Mouse (Mus musculus) testis, adult 2 months (tissue): Measurements from ENCODE around the gene Rufy3. TPM values are rescaled to one million over a fixed set of nuclear protein-coding genes. Genes with fewer than 3 reads are reported as not detected.

Experiments
- H3K27ac ChIP-seq: fragments of 200-500 bp; 2 replicates; pipeline ENCODE4 v1.5.1; 2012; ENCODE audit warnings: low read depth, low read length; ENCODE audit not compliant: control insufficient read depth, insufficient read depth
- H3K27me3 ChIP-seq: fragments of 200-500 bp; 2 replicates; pipeline ENCODE4 v1.6.1; 2012; ENCODE audit warnings: mild to moderate bottlenecking, low read length, moderate library complexity; ENCODE audit not compliant: control insufficient read depth, insufficient read depth
- H3K36me3 ChIP-seq: fragments of 200-500 bp; 2 replicates; pipeline ENCODE4 v1.6.1; 2012; ENCODE audit warnings: mild to moderate bottlenecking, low read length; ENCODE audit not compliant: control insufficient read depth, insufficient read depth
- H3K4me1 ChIP-seq: fragments of 200-500 bp; 2 replicates; pipeline ENCODE4 v1.6.1; 2012; ENCODE audit warnings: low read length; ENCODE audit not compliant: control insufficient read depth, insufficient read depth
- H3K4me3 ChIP-seq: fragments of 200-500 bp; 2 replicates; pipeline ENCODE4 v1.5.1; 2012; ENCODE audit warnings: low read depth, mild to moderate bottlenecking, low read length, moderate library complexity, mixed read lengths; ENCODE audit not compliant: control insufficient read depth
- CTCF ChIP-seq: fragments of 200-500 bp; IDR thresholded peaks from 2 replicates; pipeline ENCODE4 v1.5.1; 2012; ENCODE audit warnings: low read depth, mild to moderate bottlenecking, inconsistent platforms, low read length, moderate library complexity; ENCODE audit not compliant: control insufficient read depth, insufficient read depth, insufficient replicate concordance
- POLR2A ChIP-seq: fragments of 200-500 bp; IDR thresholded peaks from 2 replicates; pipeline ENCODE4 v1.6.1; 2012; ENCODE audit warnings: low read depth, mild to moderate bottlenecking, inconsistent platforms, low read length, moderate library complexity; ENCODE audit not compliant: control insufficient read depth
- polyA plus RNA-seq: library from polyadenylated mRNA; depleted of rRNA; stranded (reverse); fragments of >200 nt; gene quantifications from 2 replicates; pipeline ENCODE4 v1.2.3, GENCODE M21; 2012

Rufy3 gene
- polyA plus RNA-seq, 1 experiment: 15.8 TPM

DNA sequence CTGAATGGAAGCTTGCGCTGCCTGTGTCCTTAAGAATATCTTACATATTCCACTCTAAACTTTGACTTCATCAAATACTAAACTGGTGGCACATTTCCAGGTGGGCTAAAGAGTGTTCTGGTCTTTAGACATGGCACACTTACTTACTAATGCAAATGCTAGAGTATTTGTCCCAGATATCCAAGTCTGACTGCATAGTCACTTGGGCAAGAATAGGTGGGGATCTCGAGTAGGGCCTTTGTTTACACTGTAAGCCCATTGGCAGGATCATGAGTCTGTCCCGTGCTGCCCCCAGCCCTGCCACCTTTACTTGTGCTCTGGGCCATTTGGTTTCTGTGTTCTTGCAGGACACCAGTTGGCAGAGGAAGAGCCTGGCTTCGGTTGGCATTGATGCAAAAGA is 52.1 kb downstream of the Rufy3 start:
- TF ChIP-seq CTCF (no peak), POLR2A (no peak)

GRCm38 (mm10) chr5:88627545-88627944 is 62.7 kb downstream of the Rufy3 start:
- Histone ChIP-seq H3K36me3 (peaks cover 1% of the 10 kb centered on the region; the same call in 1 of the 2 replicates), H3K27ac (no peak overlapping the region), H3K4me3 (no peak overlapping the region), H3K27me3 (no peaks in the 10 kb centered on the region), H3K4me1 (no peaks in the 10 kb centered on the region)
- TF ChIP-seq CTCF (no peak), POLR2A (no peak)

More for the DNA sequence above, 52.1 kb downstream of the Rufy3 start:
- Histone ChIP-seq H3K4me1 (no peaks in the 10 kb centered on the region), H3K36me3 (0 out of 2 replicates have a peak, but pooled peaks cover 2% of the 10 kb centered on the region), H3K27ac (no peak overlapping the region), H3K4me3 (no peak overlapping the region), H3K27me3 (no peaks in the 10 kb centered on the region)

- Histone ChIP-seq H3K4me3 (no peak overlapping the region), H3K4me1 (no peaks in the 10 kb centered on the region), H3K27me3 (no peaks in the 10 kb centered on the region), H3K36me3 (peaks cover 1% of the 10 kb centered on the region; the same call in 1 of the 2 replicates), H3K27ac (no peak overlapping the region)
- TF ChIP-seq CTCF: no peak
- no peak for TF ChIP-seq POLR2A
Measured at GRCm38 (mm10) chr5:88629125-88629524, 64.3 kb downstream of the Rufy3 start.

DNA sequence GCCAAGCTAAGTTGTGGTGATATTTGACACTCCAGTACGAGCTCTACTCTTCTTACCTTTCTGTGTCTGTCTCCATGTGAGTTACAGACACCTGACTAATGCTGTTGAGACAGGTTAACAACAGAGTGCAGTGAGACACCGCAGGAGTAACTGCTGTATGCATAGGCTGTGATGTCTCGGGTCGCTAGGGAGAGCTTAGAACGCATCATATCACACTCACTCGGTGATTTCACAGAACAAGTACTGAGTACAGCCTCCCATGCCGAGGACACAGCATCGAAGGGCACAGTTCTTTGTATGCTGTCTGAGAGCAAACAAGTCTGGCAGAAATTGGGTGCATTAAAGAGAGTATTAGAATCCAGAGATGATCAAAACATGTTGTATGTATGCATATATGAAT is 65.1 kb downstream of the Rufy3 start:
- H3K4me3 ChIP-seq: no peak overlapping the region
- H3K27me3 ChIP-seq: no peaks in the 10 kb centered on the region
- no peak overlapping the region for H3K27ac ChIP-seq
- no peaks in the 10 kb centered on the region for H3K4me1 ChIP-seq
- TF ChIP-seq CTCF (no peak), POLR2A (no peak)
- H3K36me3 ChIP-seq: peaks cover 1% of the 10 kb centered on the region; the same call in 1 of the 2 replicates

DNA sequence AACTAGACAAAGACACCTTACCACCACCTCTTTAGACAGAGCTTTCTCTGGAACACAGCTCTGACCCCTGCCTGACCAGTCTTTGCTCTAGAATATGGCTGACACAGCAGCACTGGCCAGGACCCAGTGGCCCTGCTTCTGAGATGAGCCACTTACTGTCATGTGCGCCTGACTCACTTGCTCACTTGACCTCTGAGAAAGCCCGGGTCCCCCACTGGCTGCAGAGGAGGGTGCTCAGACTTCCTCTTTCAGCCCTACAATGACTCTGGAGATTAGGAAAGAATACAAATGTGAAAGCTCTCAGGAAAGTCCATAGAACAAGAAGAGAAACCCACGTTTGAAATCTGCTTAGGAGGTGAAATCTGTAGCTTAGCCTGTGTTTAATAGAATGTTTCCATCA is 66.0 kb downstream of the Rufy3 start:
- TF ChIP-seq POLR2A: no peak
- Histone ChIP-seq H3K27me3 (no peaks in the 10 kb centered on the region), H3K4me1 (no peaks in the 10 kb centered on the region), H3K27ac (no peak overlapping the region), H3K36me3 (peaks cover 1% of the 10 kb centered on the region; the same call in 1 of the 2 replicates), H3K4me3 (no peak overlapping the region)

- peaks cover 1% of the 10 kb centered on the region; the same call in 1 of the 2 replicates for H3K36me3 ChIP-seq
- H3K4me1 ChIP-seq: no peaks in the 10 kb centered on the region
- no peak overlapping the region for H3K4me3 ChIP-seq
- TF ChIP-seq CTCF (no peak), POLR2A (no peak)
- no peak overlapping the region; the same call in 1 of the 2 replicates for H3K27ac ChIP-seq
- H3K27me3 ChIP-seq: no peaks in the 10 kb centered on the region
Measured at GRCm38 (mm10) chr5:88631545-88631944, 66.7 kb downstream of the Rufy3 start.

DNA sequence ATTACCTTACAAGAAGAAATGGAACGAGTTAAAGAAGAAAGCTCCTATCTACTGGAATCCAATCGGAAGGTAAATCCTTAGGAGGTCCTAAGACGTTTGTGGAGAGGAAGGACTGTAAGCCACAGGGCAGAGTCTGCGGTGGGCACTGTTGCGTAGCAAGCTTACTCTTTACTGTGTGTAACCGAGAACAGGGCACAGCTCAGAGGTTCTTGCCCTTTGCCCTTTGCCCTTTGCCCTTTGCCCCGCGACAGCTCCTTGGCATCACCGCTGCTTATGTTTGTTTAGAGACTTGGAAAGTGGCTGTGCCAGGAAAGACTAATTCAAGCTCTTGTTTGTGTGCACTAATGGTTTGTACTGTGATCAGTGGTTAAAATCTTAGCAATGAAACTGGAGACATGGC is 67.6 kb downstream of the Rufy3 start:
- Histone ChIP-seq H3K4me1 (no peaks in the 10 kb centered on the region), H3K27me3 (no peaks in the 10 kb centered on the region), H3K36me3 (peaks cover 4% of the 10 kb centered on the region), H3K4me3 (no peak overlapping the region), H3K27ac (no peak overlapping the region)
- TF ChIP-seq CTCF: no peak
- no peak for TF ChIP-seq POLR2A

GRCm38 (mm10) chr5:88634076-88634475 is 69.2 kb downstream of the Rufy3 start:
- peaks cover 4% of the 10 kb centered on the region for H3K36me3 ChIP-seq
- H3K27me3 ChIP-seq: no peaks in the 10 kb centered on the region
- H3K4me3 ChIP-seq: no peak overlapping the region
- TF ChIP-seq POLR2A (no peak), CTCF (no peak)
- H3K27ac ChIP-seq: no peak overlapping the region
- no peaks in the 10 kb centered on the region for H3K4me1 ChIP-seq
